Mouse (Mus musculus): ENCODE data around the gene Hcfc1.

Gene Hcfc1

DNA sequence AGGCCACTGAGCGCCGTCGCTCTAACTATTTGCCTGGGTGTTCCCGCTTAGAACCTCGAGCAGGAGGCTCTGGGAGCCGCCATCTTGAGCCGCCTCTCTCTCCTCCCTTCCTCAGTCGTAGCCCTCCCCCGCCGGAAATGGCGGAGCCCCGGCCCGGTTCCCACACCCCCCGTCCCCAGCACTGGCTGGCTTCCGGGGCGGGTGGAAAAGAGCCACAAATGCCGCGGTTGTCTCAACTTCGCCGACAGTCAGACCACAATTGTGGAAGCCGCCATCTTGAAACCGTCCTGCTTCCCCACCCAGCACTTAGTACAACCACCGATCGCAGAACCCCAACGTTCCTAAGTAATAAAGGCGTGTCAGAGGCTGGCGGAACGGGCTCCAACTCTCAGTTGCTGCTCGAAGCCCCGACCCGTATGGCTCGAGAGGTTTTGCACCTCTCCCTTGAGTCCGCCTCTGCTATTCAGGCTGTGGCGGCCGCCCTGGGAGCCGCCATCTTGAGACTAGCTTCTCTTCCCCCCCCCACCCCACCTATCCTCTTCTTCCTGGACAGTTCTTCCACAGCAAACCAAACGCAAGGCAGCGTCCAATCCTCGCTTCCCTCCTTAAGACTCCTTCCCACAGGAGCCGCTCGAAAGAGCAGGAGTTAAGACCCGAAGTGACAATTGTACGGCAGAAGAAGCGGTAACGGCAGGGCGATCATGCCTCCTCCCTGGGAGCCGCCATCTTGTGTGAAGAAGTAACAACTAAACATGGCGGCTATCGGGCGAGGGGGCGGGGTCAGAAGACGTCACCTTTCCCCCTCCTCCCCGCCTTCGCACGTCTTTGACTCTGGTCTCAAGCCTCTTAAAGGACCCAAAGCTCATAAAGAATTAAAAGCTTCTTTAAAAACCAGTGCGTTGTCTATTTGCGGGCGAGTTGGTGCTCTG is at the start of gene Hcfc1:
Gene Hcfc1, minus strand, starts transcription at position 110 of the 929 bp plus-strand sequence.
- in situ Hi-C loops (cut with MboI, MseI): no loop called here

DNA sequence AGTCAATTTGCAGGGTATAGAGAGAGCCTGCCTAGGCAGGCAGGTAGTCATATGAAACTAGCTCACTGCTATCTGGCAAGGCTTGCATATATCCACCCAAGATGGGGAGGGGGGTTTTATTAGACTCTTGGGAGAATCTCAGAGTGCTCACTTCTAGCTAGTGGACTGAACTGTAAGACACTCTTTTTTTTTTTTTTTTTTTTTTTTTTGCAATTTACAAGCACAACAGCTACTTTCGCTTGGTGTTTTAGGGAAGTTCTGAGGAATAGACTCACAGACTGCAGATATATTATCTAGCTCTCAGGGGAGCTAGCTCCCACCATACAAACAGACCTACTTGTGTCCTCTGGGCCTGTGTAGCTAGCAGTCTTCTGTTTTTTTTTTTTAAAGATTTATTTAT is 48.4 kb upstream of the Hcfc1 start:
- in situ Hi-C loops (cut with MboI, MseI): no loop called here

DNA sequence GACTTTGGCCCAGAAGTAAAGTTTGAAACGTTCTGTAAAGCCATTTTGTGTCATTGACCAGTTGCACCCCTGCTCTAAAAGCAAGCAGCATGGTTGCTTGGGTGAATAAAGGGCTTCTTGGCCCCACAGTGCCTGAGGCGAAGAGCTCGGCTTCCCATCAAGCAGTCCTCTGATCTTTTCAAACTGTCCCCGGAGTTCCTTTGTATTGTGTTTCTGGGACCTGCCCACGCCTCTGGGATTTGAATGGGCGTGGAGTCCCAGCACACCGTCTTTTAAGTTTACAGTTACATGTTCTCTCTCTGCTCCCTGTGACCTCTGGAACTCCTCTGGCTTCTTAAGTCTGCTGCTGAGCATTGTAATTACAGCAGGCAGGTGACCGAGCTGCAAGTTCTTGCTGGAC is 41.9 kb upstream of the Hcfc1 start:
- in situ Hi-C loops (cut with MboI, MseI): no loop called here

DNA sequence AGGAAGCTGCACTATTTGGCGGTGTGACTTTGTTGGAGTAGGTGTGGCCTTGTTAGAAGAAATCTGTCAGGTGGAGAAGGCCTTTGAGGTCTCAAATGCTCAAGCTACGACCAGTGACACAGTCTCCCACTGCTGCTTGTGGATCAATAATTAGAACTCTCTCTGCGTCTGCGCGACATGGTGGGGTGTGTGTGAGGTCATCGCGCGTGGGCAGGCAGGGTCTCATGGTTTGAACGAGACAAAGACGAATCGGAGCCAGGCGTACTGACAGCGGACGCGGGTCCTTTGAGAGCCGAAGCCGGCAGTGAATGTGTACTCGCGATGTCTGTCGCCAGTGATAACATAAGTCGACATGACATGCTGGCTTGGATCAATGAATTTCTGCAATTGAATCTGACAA is 40.2 kb upstream of the Hcfc1 start:
- in situ Hi-C loops (cut with MboI, MseI): no loop called here

DNA sequence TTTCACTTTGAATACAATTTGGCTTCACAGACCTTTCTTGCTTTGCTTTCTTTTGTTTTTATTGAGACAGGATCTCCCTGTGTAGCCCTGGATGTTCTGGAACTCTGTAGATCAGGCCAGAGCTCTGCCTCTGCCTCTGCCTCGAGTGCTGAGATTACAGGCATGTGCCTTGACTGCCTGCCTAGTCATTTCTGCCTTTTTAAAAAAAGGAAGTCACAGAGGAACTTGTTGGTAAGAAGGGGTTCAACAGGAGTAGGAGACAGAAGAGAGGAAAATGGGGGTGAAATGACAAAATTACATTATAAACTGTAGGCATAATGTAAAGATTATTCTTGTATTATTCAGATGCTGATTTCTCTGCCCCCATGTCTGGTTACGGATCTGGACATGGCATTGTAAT is 37.5 kb upstream of the Hcfc1 start:
- in situ Hi-C loops (cut with MboI, MseI): no loop called here

DNA sequence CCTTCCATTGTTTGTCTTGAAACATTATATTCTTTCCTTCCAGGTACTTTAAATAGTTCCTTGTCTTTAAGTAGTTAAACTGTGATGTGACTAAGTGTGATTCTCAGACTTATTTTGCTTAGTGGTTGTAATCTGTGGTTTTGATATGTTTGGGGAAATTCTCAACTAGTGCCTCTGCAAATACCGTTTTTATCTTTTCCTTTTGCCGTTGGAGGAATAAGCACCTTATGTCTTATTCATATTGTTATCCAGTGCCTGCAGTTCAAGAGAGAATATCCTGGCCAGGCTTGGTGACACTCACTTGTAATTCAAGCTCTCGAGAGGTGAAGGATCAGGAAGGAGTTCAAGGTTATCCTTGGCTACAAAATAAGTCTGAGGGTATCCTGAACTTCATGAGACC is 34.9 kb upstream of the Hcfc1 start:
- in situ Hi-C loops (cut with MboI, MseI): no loop called here

DNA sequence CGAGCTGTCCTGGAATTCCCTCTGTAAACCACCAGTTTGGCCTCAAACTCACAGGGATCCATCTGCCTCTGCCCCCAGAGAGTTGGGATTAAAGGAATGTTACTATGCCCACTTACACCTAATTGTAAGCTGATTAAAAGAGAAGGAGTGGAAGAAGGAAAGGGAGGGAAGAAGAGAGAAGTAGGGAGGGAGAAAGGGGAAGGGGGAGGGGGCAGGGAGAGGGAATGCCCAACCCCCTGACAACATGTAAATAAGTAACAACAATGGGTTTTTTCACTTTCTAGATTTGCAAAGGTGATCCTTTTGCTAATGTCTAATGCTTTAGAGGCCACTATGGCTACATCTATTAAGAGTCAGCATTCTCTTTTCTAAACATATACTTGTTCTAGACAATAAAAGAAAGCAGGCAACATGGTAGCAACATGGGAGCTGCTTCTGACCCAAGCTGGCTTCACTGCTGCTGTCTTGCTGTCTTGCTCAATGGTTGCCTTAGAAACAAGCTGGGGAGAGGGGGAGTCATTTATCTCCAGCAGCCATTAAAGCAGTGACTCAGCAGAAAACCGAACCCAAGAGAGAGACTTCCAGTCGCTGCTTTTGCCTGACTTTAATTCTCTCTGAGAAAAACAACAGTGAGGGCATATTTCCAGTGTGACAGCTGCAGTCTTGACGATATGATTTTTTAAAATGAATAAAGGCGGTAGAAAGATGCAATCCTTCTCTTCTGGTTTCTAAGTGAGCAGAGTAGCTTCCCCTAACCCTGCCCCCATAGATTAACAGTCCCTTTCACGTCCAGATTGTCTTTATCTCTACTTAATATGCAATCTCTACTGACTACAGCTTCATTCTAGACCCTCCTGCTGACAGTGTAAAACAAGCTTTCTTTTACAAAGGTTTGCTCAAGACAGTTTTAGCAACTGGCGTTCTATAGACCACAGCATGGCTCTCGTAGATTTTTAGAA is 33.0 kb upstream of the Hcfc1 start:
- in situ Hi-C loops (cut with MboI, MseI): no loop called here

DNA sequence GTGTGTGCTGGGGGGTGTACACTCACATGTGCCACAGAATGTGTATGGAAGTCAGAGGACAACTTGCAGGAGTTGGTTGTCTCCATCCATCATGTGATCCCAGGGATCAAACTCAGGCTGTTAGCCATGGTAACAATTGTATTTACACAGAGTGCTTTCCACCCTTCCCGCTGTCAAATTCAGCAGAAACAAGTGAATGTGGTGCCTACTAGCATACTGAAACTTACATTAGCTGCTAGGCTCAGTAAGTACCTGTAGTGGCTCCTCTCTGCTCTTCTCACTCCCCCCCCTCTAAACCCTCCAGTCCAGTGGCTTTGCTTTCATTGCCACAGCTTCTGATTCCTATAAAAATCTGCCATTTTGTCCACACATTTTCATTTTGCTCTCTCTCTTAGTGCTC is 11.6 kb upstream of the Hcfc1 start:
- in situ Hi-C loops (cut with MboI, MseI): no loop called here

DNA sequence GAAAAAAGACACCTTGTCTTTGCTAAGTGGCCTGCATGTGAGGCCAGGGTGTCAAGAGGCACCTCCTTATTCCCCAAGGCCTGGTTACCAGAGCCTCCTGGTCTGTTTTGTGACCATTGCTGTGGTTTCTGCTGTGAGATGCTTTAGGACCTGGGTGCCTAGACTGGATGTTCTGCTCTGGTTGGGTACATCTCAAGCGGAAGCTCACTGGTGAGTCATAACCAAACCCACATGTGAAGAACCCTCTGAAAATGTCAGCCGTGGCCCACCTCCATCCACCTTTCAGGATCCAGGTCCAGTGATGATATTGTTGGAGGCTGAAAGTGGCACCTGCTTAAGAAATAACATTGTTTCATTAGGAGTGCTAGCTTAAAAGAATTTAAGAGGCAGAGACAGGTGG is 10.1 kb upstream of the Hcfc1 start:
- in situ Hi-C loops (cut with MboI, MseI): no loop called here

DNA sequence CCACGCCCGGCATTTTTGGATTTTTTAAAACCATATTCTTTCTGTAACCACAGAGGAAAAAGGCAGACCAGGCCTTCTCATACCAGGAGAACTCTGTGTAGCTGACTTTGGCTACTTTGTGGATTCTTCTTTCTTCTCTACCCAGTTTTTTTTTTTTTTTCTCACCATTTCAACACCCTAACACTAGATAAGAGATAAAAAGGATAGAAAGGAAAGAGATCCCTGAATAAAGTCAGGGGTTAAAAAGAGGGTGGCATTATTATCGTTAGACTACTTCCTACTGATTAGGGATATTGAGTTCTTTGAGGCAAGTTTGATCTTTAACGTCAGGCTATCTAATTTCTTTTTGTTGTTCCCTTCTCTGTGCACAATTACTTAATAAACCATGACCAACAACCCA is 6.6 kb upstream of the Hcfc1 start:
- in situ Hi-C loops (cut with MboI, MseI): no loop called here

DNA sequence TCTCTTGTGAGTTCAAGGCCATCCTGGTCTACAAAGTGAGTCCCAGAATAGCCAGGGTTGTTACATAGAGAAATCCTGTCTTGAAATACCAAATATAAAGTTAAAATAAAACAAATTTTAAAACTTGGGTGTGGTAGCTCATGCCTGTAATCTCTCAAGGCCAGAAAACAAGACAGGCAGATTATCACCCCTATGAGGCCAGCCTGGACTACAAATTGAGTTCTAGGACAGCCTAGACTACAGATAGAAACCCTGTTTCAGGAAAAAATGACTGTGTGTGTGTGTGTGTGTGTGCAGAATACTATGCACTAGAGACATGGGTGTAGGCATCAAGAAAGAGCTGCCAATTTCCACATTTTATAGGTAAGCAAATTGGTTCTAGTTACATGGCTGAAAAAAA is 4.6 kb upstream of the Hcfc1 start:
- in situ Hi-C loops (cut with MboI, MseI): no loop called here

DNA sequence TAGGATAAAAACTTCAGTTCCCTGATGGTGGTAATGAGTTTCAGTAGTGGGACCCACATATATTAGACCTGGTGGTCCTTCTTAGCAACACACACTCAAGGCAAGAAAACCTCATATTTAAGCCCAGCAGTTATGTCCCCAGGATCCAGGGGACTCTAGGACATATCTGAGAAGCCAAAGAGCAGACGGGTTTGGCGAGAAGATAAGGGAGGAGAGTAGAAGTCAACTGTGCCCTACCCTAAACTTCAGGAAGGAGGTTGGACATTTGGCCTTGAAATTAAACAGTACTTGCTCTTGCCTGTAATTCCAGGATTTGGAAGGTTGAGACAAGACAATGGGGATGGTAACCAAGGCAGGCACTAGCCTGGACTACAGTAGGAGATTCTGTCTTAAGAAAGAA is 3.6 kb upstream of the Hcfc1 start:
- in situ Hi-C loops (cut with MboI, MseI): no loop called here

DNA sequence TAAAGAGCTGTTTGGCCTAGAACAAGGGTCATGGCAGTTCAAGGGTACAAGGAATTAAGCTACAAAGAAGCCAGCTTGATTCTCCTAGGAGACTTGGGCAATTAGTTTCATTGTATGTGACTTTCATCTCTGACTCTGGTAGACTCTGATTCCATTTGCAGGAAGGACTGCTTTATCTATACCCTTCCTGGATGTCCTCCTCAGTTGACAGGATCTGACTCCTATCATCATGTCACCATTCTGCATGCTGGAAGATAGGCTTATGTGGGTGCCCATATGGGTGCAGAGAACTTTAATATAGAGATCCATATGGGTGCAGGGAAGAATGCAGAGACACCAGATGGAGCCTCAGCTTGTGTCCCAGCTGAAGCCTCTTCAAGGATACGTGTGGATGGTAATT is 3.0 kb upstream of the Hcfc1 start:
- in situ Hi-C loops (cut with MboI, MseI): no loop called here

DNA sequence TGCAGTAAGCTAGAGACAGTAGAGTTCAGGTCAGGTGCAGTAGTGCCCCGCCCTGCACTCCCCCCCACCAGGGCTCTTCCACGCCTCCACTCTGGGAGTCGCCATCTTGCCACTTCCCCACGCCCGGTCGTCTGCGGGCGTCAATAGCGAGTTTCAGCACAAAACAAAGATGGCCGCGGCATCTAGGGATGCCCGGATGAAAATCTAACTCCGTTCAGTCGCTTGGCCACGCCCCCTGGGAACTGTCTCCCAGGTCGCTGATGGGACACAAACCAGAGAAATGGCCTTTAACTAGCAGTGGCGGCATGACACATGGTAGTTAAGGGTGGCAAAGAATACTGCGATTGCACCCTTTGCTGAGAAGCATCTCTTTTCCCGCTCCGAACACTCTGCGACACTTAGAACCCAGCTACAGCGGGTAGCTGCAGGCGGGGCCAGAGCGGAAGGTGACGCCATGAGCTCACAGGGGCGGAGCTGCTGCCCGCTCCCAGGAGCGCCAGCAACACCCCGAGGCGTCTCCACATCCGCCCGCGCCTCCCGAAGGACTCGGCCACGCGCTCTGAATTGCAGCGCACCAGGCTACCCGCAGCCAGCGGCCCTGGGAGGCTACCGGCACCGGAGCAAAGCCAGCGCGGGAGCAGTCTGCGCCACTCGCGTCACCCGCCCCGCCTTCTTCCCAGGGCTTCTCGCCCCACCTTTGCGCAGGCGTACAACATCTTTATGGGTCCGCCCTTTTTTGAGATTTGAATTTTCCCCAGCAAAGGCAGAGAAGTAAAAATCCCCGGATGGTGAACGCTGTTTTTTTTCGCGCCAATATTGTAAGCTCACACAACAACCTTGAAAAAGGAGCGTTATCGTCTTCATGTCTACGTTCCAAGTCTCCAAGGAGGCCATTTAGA is 1.3 kb upstream of the Hcfc1 start:
- in situ Hi-C loops (cut with MboI, MseI): no loop called here

DNA sequence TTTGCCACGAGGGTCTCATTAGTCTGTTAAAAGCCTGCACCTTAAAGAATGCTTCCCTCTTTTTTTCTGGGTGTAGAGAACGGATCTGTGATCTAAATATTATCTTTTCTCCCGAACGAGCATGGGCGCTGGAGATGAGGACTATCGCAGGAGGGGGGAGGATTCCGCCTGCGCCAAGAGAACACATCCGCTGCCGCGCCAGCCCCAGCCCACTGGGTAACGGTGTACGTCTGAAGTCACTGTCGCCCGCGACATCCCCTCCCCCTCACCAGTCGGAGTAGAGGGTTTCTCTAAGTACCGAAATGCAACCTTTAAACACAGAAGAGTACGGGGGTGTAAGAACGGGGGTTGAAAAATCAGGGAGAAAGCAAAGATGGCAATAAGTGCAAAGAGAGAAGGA is 850 bp downstream of the Hcfc1 start:
- in situ Hi-C loops (cut with MboI, MseI): no loop called here

DNA sequence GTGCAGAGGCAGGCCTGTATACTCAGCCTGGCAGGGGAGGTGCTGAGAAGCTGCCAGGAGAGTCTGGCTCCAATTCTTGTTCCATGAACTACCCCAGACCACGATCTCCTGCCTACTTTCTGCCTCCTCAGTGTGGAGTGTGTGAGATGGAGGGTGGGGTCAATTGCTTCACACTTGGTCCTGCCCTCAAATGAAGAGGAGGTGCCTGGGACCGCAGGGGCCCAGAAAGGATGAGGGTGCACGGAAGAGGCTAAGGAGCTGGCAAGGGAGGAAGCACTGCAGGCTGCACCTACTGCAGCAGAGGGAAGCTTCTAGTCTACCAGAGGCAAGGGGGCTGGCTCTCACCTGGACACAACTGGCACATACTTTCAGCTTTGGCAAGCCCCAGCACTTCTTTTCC is 1.8 kb downstream of the Hcfc1 start:
- in situ Hi-C loops (cut with MboI, MseI): loop anchor here (5.0 kb wide), 1 partner anchor 247 kb away; the partner anchor contains the start of genes Abcd1 and Bcap31

DNA sequence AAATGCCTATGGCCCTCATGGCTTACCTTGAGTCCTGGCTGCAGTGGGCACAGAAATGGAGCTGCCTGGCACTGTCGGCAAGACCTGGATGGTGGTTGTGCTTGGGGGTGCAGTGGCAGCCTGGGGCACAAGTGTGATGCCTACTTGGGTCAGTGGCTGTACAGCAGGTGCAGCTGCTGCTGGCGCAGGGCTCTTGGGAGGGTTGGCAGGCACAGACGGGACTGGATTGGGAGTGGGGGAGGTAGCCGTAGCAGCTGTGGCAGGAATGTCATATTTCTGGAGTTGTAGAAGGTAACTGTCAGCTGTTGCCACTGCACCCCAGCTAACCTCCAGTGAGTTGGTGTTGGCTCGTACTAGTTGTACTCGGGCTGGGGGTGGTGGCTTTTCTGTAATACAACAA is 11.2 kb downstream of the Hcfc1 start:
- in situ Hi-C loops (cut with MboI, MseI): loop anchor here (5.0 kb wide), 1 partner anchor 173 kb away; no protein-coding TSS in a partner anchor

DNA sequence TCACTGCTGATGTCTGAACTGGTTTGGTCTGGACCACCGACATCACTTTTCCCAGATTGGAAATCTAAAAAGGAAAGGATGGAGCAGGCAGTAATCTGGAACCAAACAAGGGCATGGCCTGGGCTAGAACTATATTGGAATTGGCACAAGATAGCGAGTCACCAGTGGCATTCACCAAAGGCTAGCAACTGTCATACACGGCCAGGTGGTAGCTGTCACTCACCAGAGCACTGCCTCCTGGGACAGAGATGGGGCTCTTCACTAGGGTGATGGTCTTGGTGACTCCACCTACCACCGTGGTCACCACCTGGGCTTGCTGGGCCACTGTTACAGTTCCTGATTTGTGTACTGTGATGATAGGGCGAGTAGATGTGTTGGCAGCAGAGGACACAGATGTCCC is 13.6 kb downstream of the Hcfc1 start:
- in situ Hi-C loops (cut with MboI, MseI): loop anchor here (5.0 kb wide), 1 partner anchor 170 kb away; no protein-coding TSS in a partner anchor

DNA sequence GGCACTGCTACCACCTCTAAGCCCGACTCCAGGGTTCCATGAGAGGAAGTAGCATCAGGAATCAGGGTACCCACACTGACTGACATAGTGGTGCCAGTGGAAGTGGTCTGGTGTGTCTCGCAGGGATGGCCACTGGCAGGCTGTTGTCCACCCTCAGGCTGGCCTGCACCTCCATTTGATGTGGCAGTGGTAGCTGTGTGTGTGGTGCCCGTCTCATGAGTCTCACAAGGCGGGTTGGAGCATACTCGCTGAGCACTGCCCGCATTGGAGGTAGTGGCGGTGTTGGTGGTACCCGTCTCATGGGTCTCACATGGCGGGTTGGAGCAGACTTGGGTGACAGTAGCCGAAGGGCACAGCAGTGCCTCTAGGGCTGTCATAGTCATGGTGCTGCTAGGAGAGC is 16.8 kb downstream of the Hcfc1 start:
- in situ Hi-C loops (cut with MboI, MseI): loop anchor here (10.0 kb wide), 1 partner anchor 385 kb away; no protein-coding TSS in a partner anchor

DNA sequence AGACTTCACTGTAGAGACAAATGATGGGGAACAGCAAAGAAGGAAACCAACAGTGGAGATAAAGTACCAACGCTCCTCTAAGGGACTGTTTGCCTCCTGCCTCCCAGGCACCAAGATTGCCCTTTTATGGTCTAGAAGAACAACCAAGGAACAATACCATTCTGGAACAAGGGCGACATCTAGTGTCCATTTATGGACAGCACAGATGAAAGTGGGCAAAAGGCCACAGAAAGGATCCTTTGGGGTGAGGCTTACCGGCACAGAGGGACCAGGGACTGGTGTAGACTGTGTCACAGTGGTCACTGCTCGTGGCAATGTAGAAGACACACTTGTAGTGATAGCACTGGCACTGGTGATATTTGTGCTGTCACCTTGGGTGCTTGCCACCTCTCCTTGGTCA is 17.5 kb downstream of the Hcfc1 start:
- in situ Hi-C loops (cut with MboI, MseI): loop anchor here (10.0 kb wide), 1 partner anchor 384 kb away; no protein-coding TSS in a partner anchor

DNA sequence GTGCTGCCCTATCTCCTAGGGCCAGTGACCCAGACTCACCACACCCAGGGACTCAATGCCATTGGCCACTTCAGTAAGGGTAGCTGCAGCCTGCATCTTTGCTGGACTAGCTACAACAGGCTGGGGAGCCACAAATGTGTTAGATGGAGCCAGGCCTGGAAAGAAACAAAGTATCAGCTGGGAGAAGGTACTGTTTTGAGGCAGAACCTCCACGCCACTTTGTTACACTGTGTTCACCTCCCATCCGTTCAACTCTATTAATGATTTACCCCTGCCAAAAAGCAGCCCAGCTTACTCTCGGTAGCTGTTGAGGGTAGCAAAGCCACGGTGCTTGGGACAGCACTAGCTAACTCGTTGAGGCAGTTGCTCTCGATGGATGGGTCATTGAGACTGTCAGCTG is 19.3 kb downstream of the Hcfc1 start:
- in situ Hi-C loops (cut with MboI, MseI): loop anchor here (10.0 kb wide), 1 partner anchor 382 kb away; no protein-coding TSS in a partner anchor

Measured in T-helper 1 cell (primary cell).